In the genomic region with DNA sequence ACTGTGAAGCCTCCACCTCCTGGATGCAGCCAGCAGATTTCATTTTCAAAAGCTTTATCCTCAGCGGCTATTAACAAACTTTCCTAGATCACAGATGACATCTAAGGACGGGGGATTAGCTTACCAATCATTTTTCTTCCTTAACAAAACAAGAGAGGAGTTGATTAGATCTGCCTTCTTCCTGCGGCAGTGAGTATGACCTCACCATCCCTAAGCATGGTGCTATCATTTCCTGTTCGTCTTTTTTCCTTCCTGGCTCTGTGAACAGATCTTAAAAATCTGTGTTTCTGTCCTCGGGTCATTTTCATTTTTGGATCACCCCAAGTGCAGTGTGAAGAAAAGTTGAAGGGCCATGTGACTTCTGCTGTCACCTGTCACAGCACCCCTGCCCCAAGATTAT, we compare ENCODE assay signal across 19 mouse cellular contexts. TPM values are rescaled to one million over a fixed set of nuclear protein-coding genes. Genes with fewer than 3 reads are reported as not detected.
DNase-seq lines count a peak whose midpoint lies in the region; ATAC-seq and TF ChIP-seq lines count a peak whose summit lies in the region.
"Had no signal": no experiment of that assay in that cellular context is flagged by ENCODE, and none has a peak within 500 bp of the region (broad histone marks: within the 10 kb centered on the region; RNA-seq: fewer than 3 reads in every experiment).

No protein-coding gene starts in this region.

- no peaks in the 10 kb centered on the region for H3K27me3 ChIP-seq in erythroblast, embryonic 14.5 days (ENCODE audit: control insufficient read depth)
- no peaks in the 10 kb centered on the region for H3K27me3 ChIP-seq in kidney, adult 2 months (replicated peaks; ENCODE audit: control insufficient read depth, insufficient read depth, low read length)
- no peaks in the 10 kb centered on the region for H3K27me3 ChIP-seq in liver, embryonic 13.5 days
- H3K27me3 ChIP-seq in forebrain, embryonic 11.5 days (ENCODE audit: control insufficient read depth, insufficient read depth, low read length), result no peaks in the 10 kb centered on the region
- H3K27me3 ChIP-seq: embryonic facial prominence, embryonic 13.5 days; limb, embryonic 15.5 days; megakaryocyte, embryonic 14.5 days had no signal

- no peak for DNase-seq in kidney, adult 2 months
- no peak for DNase-seq in kidney, adult 8-10 months
- peak; percentile 47 for DNase-seq in 416B (ENCODE audit: low read depth)
- no peak for DNase-seq in liver, embryonic 13.5 days
- DNase-seq in forebrain, embryonic 11.5 days (ENCODE audit: low spot score), result no peak
- DNase-seq in thymus, adult 18-20 months, result no peak
- DNase-seq: adrenal gland, postnatal 10 days; cerebellum, adult 18-20 months; gastrocnemius, postnatal 25 days; right cerebral cortex, adult 18-20 months had no signal

- peaks cover 7% of the 10 kb centered on the region for H3K9me3 ChIP-seq in erythroblast, embryonic 14.5 days (ENCODE audit: control insufficient read depth, low read length)
- H3K9me3 ChIP-seq in liver, embryonic 13.5 days (replicated peaks), result peaks cover 4% of the 10 kb centered on the region; the same call in 1 of the 2 replicates
- no peaks in the 10 kb centered on the region for H3K9me3 ChIP-seq in forebrain, embryonic 11.5 days (ENCODE audit: control insufficient read depth, low read length)
- H3K9me3 ChIP-seq: embryonic facial prominence, embryonic 13.5 days; limb, embryonic 15.5 days had no signal

- H3K27ac ChIP-seq in kidney, adult 2 months (ENCODE audit: insufficient read depth, low read depth, low read length), result peak overlapping the region; percentile 35; the same call in 1 of the 2 replicates
- peak overlapping the region; percentile 75 for H3K27ac ChIP-seq in liver, embryonic 13.5 days
- H3K27ac ChIP-seq in forebrain, embryonic 11.5 days (ENCODE audit: low read depth, low read length), result no peak overlapping the region
- H3K27ac ChIP-seq: embryonic facial prominence, embryonic 13.5 days; forebrain, embryonic 10.5 days; hindbrain, embryonic 14.5 days; limb, embryonic 15.5 days had no signal

- peak overlapping the region; percentile 45 for H3K9ac ChIP-seq in liver, embryonic 13.5 days
- no peak overlapping the region for H3K9ac ChIP-seq in forebrain, embryonic 11.5 days (ENCODE audit: low read length)
- H3K9ac ChIP-seq: embryonic facial prominence, embryonic 13.5 days; hindbrain, embryonic 14.5 days; limb, embryonic 15.5 days had no signal

- H3K4me2 ChIP-seq in liver, embryonic 13.5 days, result peak overlapping the region; percentile 49
- H3K4me2 ChIP-seq in forebrain, embryonic 11.5 days (ENCODE audit: low read depth, low read length, severe bottlenecking), result no peak overlapping the region
- H3K4me2 ChIP-seq: embryonic facial prominence, embryonic 13.5 days; hindbrain, embryonic 14.5 days; limb, embryonic 15.5 days had no signal

- peak overlapping the region; percentile 10 for H3K4me3 ChIP-seq in erythroblast, embryonic 14.5 days (replicated peaks)
- no peak overlapping the region for H3K4me3 ChIP-seq in kidney, adult 2 months (ENCODE audit: insufficient read depth, low read depth, low read length)
- no peak overlapping the region for H3K4me3 ChIP-seq in liver, embryonic 13.5 days (replicated peaks)
- H3K4me3 ChIP-seq in forebrain, embryonic 11.5 days (ENCODE audit: low read depth, low read length), result no peak overlapping the region
- H3K4me3 ChIP-seq: embryonic facial prominence, embryonic 13.5 days; forebrain, embryonic 10.5 days; limb, embryonic 15.5 days; megakaryocyte, embryonic 14.5 days had no signal

- TF ChIP-seq CTCF in kidney, adult 2 months (conservative IDR thresholded peaks at IDR 0.05; ENCODE audit: insufficient read depth, insufficient read length, low read depth, low read length), result no peak

- peaks cover 51% of the 10 kb centered on the region for H3K4me1 ChIP-seq in erythroblast, embryonic 14.5 days (ENCODE audit: control insufficient read depth)
- H3K4me1 ChIP-seq in kidney, adult 2 months (ENCODE audit: control insufficient read depth, insufficient read depth, low read length), result peaks cover 2% of the 10 kb centered on the region; the same call in 1 of the 2 replicates
- peaks cover 57% of the 10 kb centered on the region for H3K4me1 ChIP-seq in liver, embryonic 13.5 days (replicated peaks)
- H3K4me1 ChIP-seq in forebrain, embryonic 11.5 days (replicated peaks; ENCODE audit: control insufficient read depth, insufficient read depth, low read length), result no peaks in the 10 kb centered on the region
- H3K4me1 ChIP-seq: embryonic facial prominence, embryonic 13.5 days; limb, embryonic 15.5 days had no signal

- 41% methylated on average over 5 of the region's 5 CpGs for WGBS in kidney, adult 2 months
- WGBS in liver, embryonic 13.5 days (ENCODE audit: insufficient replicate concordance), result 24% methylated on average over 5 of the region's 5 CpGs
- 79% methylated on average over 5 of the region's 5 CpGs for WGBS in forebrain, embryonic 11.5 days

- no peak for ATAC-seq in erythroblast, adult 5-6 weeks (replicated peaks; ENCODE audit: low FRiP score, poor library complexity, severe bottlenecking)
- no peak for ATAC-seq in liver, embryonic 13.5 days (ENCODE audit: low read depth)
- ATAC-seq in forebrain, embryonic 11.5 days (replicated peaks; ENCODE audit: low FRiP score), result no peak
- ATAC-seq: intestine, embryonic 16.5 days; midbrain, embryonic 16.5 days had no signal

- TF ChIP-seq POLR2A in kidney, adult 2 months (IDR thresholded peaks at IDR 0.05; ENCODE audit: low read depth, low read length), result no peak

- peaks cover 80% of the 10 kb centered on the region for H3K36me3 ChIP-seq in erythroblast, embryonic 14.5 days (ENCODE audit: control insufficient read depth)
- no peaks in the 10 kb centered on the region for H3K36me3 ChIP-seq in kidney, adult 2 months (ENCODE audit: control insufficient read depth, insufficient read depth, low read length)
- H3K36me3 ChIP-seq in liver, embryonic 13.5 days, result peaks cover 18% of the 10 kb centered on the region
- H3K36me3 ChIP-seq in forebrain, embryonic 11.5 days (ENCODE audit: control insufficient read depth, insufficient read depth, low read length), result peaks cover 5% of the 10 kb centered on the region

RNA-seq across cellular contexts. Expression of a gene that starts 20.6 kb away (rescaled TPM):
- polyA plus RNA-seq in erythroblast, embryonic 14.5 days (2012), result 0.28 and 0.31 TPM in 2 replicates
- 0.38 and 1.3 TPM in 2 replicates for total RNA-seq in erythroblast, adult 5-6 weeks (2015; ENCODE audit: low replicate concordance)
- total RNA-seq in erythroblast, adult 5-6 weeks (2017; ENCODE audit: low replicate concordance), result 3.2 and 11.2 TPM in 2 replicates
- 7.6 and 7.8 TPM in 2 replicates for polyA plus RNA-seq in kidney, adult 2 months (2012; rRNA removed)
- polyA plus RNA-seq in liver, embryonic 13.5 days (2015; fragmentation: Nextera tagmentation; extraction: Ambion mirVana), result 14.2 and 16.4 TPM in 2 replicates
- 22.2 and 25.2 TPM in 2 replicates for polyA plus RNA-seq in forebrain, embryonic 11.5 days (2014; fragmentation: Nextera tagmentation; extraction: Ambion mirVana)

RNA-seq across cellular contexts. Expression of a gene that starts 44.6 kb away (rescaled TPM):
- polyA plus RNA-seq in erythroblast, embryonic 14.5 days (2012), result 1.6 and 2.4 TPM in 2 replicates
- 1.9 and 16.1 TPM in 2 replicates for total RNA-seq in erythroblast, adult 5-6 weeks (2015; ENCODE audit: low replicate concordance)
- total RNA-seq in erythroblast, adult 5-6 weeks (2017; ENCODE audit: low replicate concordance), result 3.8 and 5.3 TPM in 2 replicates
- 4.6 and 7.7 TPM in 2 replicates for polyA plus RNA-seq in kidney, adult 2 months (2012; rRNA removed)
- 57.1 and 61.2 TPM in 2 replicates for polyA plus RNA-seq in liver, embryonic 13.5 days (2015; fragmentation: Nextera tagmentation; extraction: Ambion mirVana)
- polyA plus RNA-seq in forebrain, embryonic 11.5 days (2014; fragmentation: Nextera tagmentation; extraction: Ambion mirVana), result 65.6 and 67.9 TPM in 2 replicates
